Mouse (Mus musculus) erythroblast, embryonic 14.5 days (primary cell): ENCODE measurements around the gene Enpp5.

Source experiments
- GATA1 ChIP-seq: IDR thresholded peaks from 2 replicates; pipeline ENCODE4 v1.6.1; 2012; ENCODE audit warnings: low read length, inconsistent platforms, mixed read lengths
- TAL1 ChIP-seq: IDR thresholded peaks from 3 replicates; pipeline ENCODE4 v1.6.1; 2012; ENCODE audit warnings: low read length, inconsistent platforms, mixed read lengths

DNA sequence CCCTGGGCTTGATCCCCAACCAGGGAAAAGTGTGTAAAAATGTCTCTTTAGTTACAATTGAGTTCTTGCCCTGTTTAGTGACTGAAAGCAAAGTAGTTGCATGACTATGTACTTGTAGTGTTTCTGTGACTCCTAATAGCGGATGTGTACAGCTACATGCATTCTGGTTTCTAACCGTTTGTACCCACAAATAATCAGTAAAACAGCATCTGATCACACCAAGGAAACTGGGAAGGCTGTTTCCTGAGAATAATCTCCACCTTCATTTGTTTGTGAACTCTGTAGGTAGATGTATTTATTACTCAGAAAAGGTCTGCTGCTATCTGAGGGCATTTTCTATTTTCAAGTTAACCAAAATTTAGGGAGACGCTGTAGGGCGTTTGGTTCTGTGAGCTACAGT, 4.5 kb downstream of the Enpp5 start:
- no peak for TF ChIP-seq GATA1
- TF ChIP-seq TAL1, result no peak
